Mouse (Mus musculus) thymus, postnatal 10 days (tissue): ENCODE measurements at regions not wholly inside any gene's neighbourhood (a gene's known extent, or its start where the extent isn't known, plus 50 kb on each side); places are given as distances from the start of the nearest gene placed in this dataset.
"Not testable (repeated sequence)": the region's sequence is repeated elsewhere in the genome, so short reads cannot be mapped to it uniquely, and the experiment has no call there.

Experiments
- DNase-seq, 2 experiments: peaks; one replicate each; pipeline ENCODE4 v3.0.0; 2021; ENCODE audit warnings: low spot score in 2 of 2

GRCm38 (mm10) chr3:149074658-149075487, 84.5 kb upstream of the Adgrl2 start:
- no peak for DNase-seq

GRCm38 (mm10) chr3:149070201-149070600, 79.8 kb upstream of the Adgrl2 start:
- DNase-seq = no peak

GRCm38 (mm10) chr3:149069436-149069835, 79.1 kb upstream of the Adgrl2 start:
- DNase-seq = no peak

GRCm38 (mm10) chr3:149068821-149069220, 78.5 kb upstream of the Adgrl2 start:
- DNase-seq = no peak

GRCm38 (mm10) chr3:149067758-149068157, 77.4 kb upstream of the Adgrl2 start:
- DNase-seq = no peak

- DNase-seq = no peak
Observed at GRCm38 (mm10) chr3:149055077-149055476, 64.7 kb upstream of the Adgrl2 start.

- not testable (repeated sequence) for DNase-seq
Observed at GRCm38 (mm10) chr3:149052295-149052902, 62.0 kb upstream of the Adgrl2 start.

GRCm38 (mm10) chr3:149045343-149045742, 55.0 kb upstream of the Adgrl2 start:
- no peak for DNase-seq

- DNase-seq = no peak
Observed at GRCm38 (mm10) chr3:149043901-149044300, 53.5 kb upstream of the Adgrl2 start.

- DNase-seq = no peak
Observed at GRCm38 (mm10) chr3:149042527-149042926, 52.2 kb upstream of the Adgrl2 start.

GRCm38 (mm10) chr3:149041188-149041587, 50.8 kb upstream of the Adgrl2 start:
- no peak for DNase-seq
